Mouse (Mus musculus) layer of hippocampus, postnatal 14 days (tissue): ENCODE measurements around the gene Hnrnpdl. TPM values are rescaled to one million over a fixed set of nuclear protein-coding genes. Genes with fewer than 3 reads are reported as not detected.

ENCODE experiments used
- DNase-seq, 2 experiments: peaks; one replicate each; pipeline ENCODE4 v3.0.0; 2021 to 2022; ENCODE audit warnings: low spot score in 2 of 2, mixed read lengths in 1 of 2
- total RNA-seq, 2 experiments: library from RNA; stranded (reverse); gene quantifications; 2 replicates each; pipeline ENCODE4 v1.2.3; 2021

Gene Hnrnpdl
- total RNA-seq, 2 experiments from 2014 or later: 160 to 187 TPM

- DNase-seq: no peak
Observed at GRCm38 (mm10) chr5:100007040-100007375, 32.5 kb downstream of the Hnrnpdl start.

- no peak for DNase-seq
Observed at GRCm38 (mm10) chr5:100006324-100007039, 33.0 kb downstream of the Hnrnpdl start.

- DNase-seq: no peak
Observed at GRCm38 (mm10) chr5:100005896-100006295, 33.6 kb downstream of the Hnrnpdl start.

- no peak for DNase-seq
Observed at GRCm38 (mm10) chr5:100005431-100005830, 34.0 kb downstream of the Hnrnpdl start.

GRCm38 (mm10) chr5:100003895-100004294, 35.6 kb downstream of the Hnrnpdl start:
- no peak for DNase-seq

GRCm38 (mm10) chr5:100000500-100000899, 39.0 kb downstream of the Hnrnpdl start:
- no peak for DNase-seq

- no peak for DNase-seq
Observed at GRCm38 (mm10) chr5:100000048-100000447, 39.4 kb downstream of the Hnrnpdl start.

GRCm38 (mm10) chr5:99994680-99995079, 44.8 kb downstream of the Hnrnpdl start:
- DNase-seq: no peak

GRCm38 (mm10) chr5:99994166-99994565, 45.3 kb downstream of the Hnrnpdl start:
- DNase-seq: no peak

Other genes starting within 250 kb of the Hnrnpdl start
- not detected for gene Vamp9, start 133.4 kb downstream of the Hnrnpdl start, total RNA-seq
- gene Hnrnpd, start 60.7 kb downstream of the Hnrnpdl start, total RNA-seq: 100 to 1,000 TPM; 215 to 229 TPM
- gene 4930524J08Rik, start 60.6 kb downstream of the Hnrnpdl start, total RNA-seq: 1 to 10 TPM; 1.6 to 4.2 TPM
- gene Enoph1, start 321 bp upstream of the Hnrnpdl start, total RNA-seq: 10 to 100 TPM; 50.2 to 52.1 TPM
- 10 to 100 TPM; 69.3 to 71.7 TPM for gene Tmem150c, start 120.1 kb upstream of the Hnrnpdl start, total RNA-seq